Mouse (Mus musculus): Measurements from ENCODE around the gene Inpp4a. TPM values are rescaled to one million over a fixed set of nuclear protein-coding genes. Genes with fewer than 3 reads are reported as not detected.

The Inpp4a gene
- polyA plus RNA-seq, 1 experiment from 2014 or later = 72.2 TPM

- Histone ChIP-seq H3K9ac (replicated peaks; ENCODE audit: low read depth, low read length) (no peak overlapping the region), H3K4me1 (ENCODE audit: control insufficient read depth, insufficient read depth, low read length) (no peaks in the 10 kb centered on the region), H3K27ac (ENCODE audit: low read depth, low read length) (no peak overlapping the region), H3K9me3 (ENCODE audit: control insufficient read depth, low read length) (no peaks in the 10 kb centered on the region), H3K36me3 (ENCODE audit: control insufficient read depth, insufficient read depth, low read length) (peaks cover 16% of the 10 kb centered on the region), H3K4me3 (ENCODE audit: low read depth, low read length) (no peak overlapping the region), H3K27me3 (ENCODE audit: control insufficient read depth, insufficient read depth, low read length) (no peaks in the 10 kb centered on the region), H3K4me2 (ENCODE audit: low read depth, low read length) (no peak overlapping the region)
- no peak for ATAC-seq (ENCODE audit: low read depth)
- WGBS = 61% methylated on average over 4 of the region's 4 CpGs
Observed at GRCm38 (mm10) chr1:37401687-37402086, 102.0 kb downstream of the Inpp4a start.

GRCm38 (mm10) chr1:37405137-37405536, 105.5 kb downstream of the Inpp4a start:
- Histone ChIP-seq H3K9ac (replicated peaks; ENCODE audit: low read depth, low read length) (no peak overlapping the region), H3K4me1 (ENCODE audit: control insufficient read depth, insufficient read depth, low read length) (no peaks in the 10 kb centered on the region), H3K27me3 (ENCODE audit: control insufficient read depth, insufficient read depth, low read length) (no peaks in the 10 kb centered on the region), H3K36me3 (ENCODE audit: control insufficient read depth, insufficient read depth, low read length) (peaks cover 6% of the 10 kb centered on the region; the same call in 1 of the 2 replicates), H3K4me2 (ENCODE audit: low read depth, low read length) (no peak overlapping the region), H3K9me3 (ENCODE audit: control insufficient read depth, low read length) (no peaks in the 10 kb centered on the region), H3K27ac (ENCODE audit: low read depth, low read length) (no peak overlapping the region), H3K4me3 (ENCODE audit: low read depth, low read length) (no peak overlapping the region)
- 63% methylated on average over 2 of the region's 2 CpGs for WGBS
- ATAC-seq (ENCODE audit: low read depth) = no peak; the same call in 1 of the 2 replicates

GRCm38 (mm10) chr1:37407228-37407627, 107.6 kb downstream of the Inpp4a start:
- Histone ChIP-seq H3K9me3 (ENCODE audit: control insufficient read depth, low read length) (no peaks in the 10 kb centered on the region), H3K27me3 (ENCODE audit: control insufficient read depth, insufficient read depth, low read length) (no peaks in the 10 kb centered on the region), H3K4me2 (ENCODE audit: low read depth, low read length) (no peak overlapping the region), H3K4me1 (ENCODE audit: control insufficient read depth, insufficient read depth, low read length) (no peaks in the 10 kb centered on the region), H3K4me3 (ENCODE audit: low read depth, low read length) (no peak overlapping the region), H3K27ac (ENCODE audit: low read depth, low read length) (no peak overlapping the region), H3K36me3 (ENCODE audit: control insufficient read depth, insufficient read depth, low read length) (no peaks in the 10 kb centered on the region), H3K9ac (replicated peaks; ENCODE audit: low read depth, low read length) (no peak overlapping the region)
- WGBS = 79% methylated on average over 8 of the region's 8 CpGs
- ATAC-seq (ENCODE audit: low read depth) = no peak

GRCm38 (mm10) chr1:37408059-37408458, 108.4 kb downstream of the Inpp4a start:
- no peak for ATAC-seq (ENCODE audit: low read depth)
- Histone ChIP-seq H3K9me3 (ENCODE audit: control insufficient read depth, low read length) (no peaks in the 10 kb centered on the region), H3K4me3 (ENCODE audit: low read depth, low read length) (no peak overlapping the region), H3K27ac (ENCODE audit: low read depth, low read length) (no peak overlapping the region), H3K4me2 (ENCODE audit: low read depth, low read length) (no peak overlapping the region), H3K9ac (replicated peaks; ENCODE audit: low read depth, low read length) (no peak overlapping the region), H3K27me3 (ENCODE audit: control insufficient read depth, insufficient read depth, low read length) (no peaks in the 10 kb centered on the region), H3K36me3 (ENCODE audit: control insufficient read depth, insufficient read depth, low read length) (no peaks in the 10 kb centered on the region), H3K4me1 (ENCODE audit: control insufficient read depth, insufficient read depth, low read length) (no peaks in the 10 kb centered on the region)
- WGBS = 86% methylated on average over 8 of the region's 8 CpGs

GRCm38 (mm10) chr1:37408678-37409077, 109.0 kb downstream of the Inpp4a start:
- no peak overlapping the region for H3K27ac ChIP-seq (ENCODE audit: low read depth, low read length)
- no peak overlapping the region for H3K4me3 ChIP-seq (ENCODE audit: low read depth, low read length)
- no peaks in the 10 kb centered on the region for H3K27me3 ChIP-seq (ENCODE audit: control insufficient read depth, insufficient read depth, low read length)
- WGBS = 79% methylated on average over 3 of the region's 3 CpGs
- H3K4me2 ChIP-seq (ENCODE audit: low read depth, low read length) = no peak overlapping the region
- H3K36me3 ChIP-seq (ENCODE audit: control insufficient read depth, insufficient read depth, low read length) = no peaks in the 10 kb centered on the region
- H3K9me3 ChIP-seq (ENCODE audit: control insufficient read depth, low read length) = no peaks in the 10 kb centered on the region
- H3K4me1 ChIP-seq (ENCODE audit: control insufficient read depth, insufficient read depth, low read length) = no peaks in the 10 kb centered on the region
- no peak overlapping the region for H3K9ac ChIP-seq (replicated peaks; ENCODE audit: low read depth, low read length)
- no peak for ATAC-seq (ENCODE audit: low read depth)

- H3K27me3 ChIP-seq (ENCODE audit: control insufficient read depth, insufficient read depth, low read length) = no peaks in the 10 kb centered on the region
- H3K36me3 ChIP-seq (ENCODE audit: control insufficient read depth, insufficient read depth, low read length) = no peaks in the 10 kb centered on the region
- ATAC-seq (ENCODE audit: low read depth) = no peak
- no peaks in the 10 kb centered on the region for H3K9me3 ChIP-seq (ENCODE audit: control insufficient read depth, low read length)
- no peak overlapping the region for H3K9ac ChIP-seq (replicated peaks; ENCODE audit: low read depth, low read length)
- H3K4me2 ChIP-seq (ENCODE audit: low read depth, low read length) = no peak overlapping the region
- H3K27ac ChIP-seq (ENCODE audit: low read depth, low read length) = no peak overlapping the region
- H3K4me3 ChIP-seq (ENCODE audit: low read depth, low read length) = no peak overlapping the region
- H3K4me1 ChIP-seq (ENCODE audit: control insufficient read depth, insufficient read depth, low read length) = no peaks in the 10 kb centered on the region
Observed at GRCm38 (mm10) chr1:37409647-37410046, 110.0 kb downstream of the Inpp4a start.

GRCm38 (mm10) chr1:37415394-37415793, 115.7 kb downstream of the Inpp4a start:
- 0 out of 2 replicates have a peak, but pooled peaks cover 4% of the 10 kb centered on the region for H3K36me3 ChIP-seq (ENCODE audit: control insufficient read depth, insufficient read depth, low read length)
- H3K4me1 ChIP-seq (ENCODE audit: control insufficient read depth, insufficient read depth, low read length) = no peaks in the 10 kb centered on the region
- no peak for ATAC-seq (ENCODE audit: low read depth)
- no peaks in the 10 kb centered on the region for H3K9me3 ChIP-seq (ENCODE audit: control insufficient read depth, low read length)
- no peak overlapping the region for H3K4me2 ChIP-seq (ENCODE audit: low read depth, low read length)
- 93% methylated on average over 1 of the region's 1 CpGs for WGBS
- no peaks in the 10 kb centered on the region for H3K27me3 ChIP-seq (ENCODE audit: control insufficient read depth, insufficient read depth, low read length)
- H3K9ac ChIP-seq (replicated peaks; ENCODE audit: low read depth, low read length) = no peak overlapping the region
- no peak overlapping the region for H3K4me3 ChIP-seq (ENCODE audit: low read depth, low read length)
- no peak overlapping the region for H3K27ac ChIP-seq (ENCODE audit: low read depth, low read length)

GRCm38 (mm10) chr1:37419420-37419819, 119.8 kb downstream of the Inpp4a start:
- Histone ChIP-seq H3K9ac (replicated peaks; ENCODE audit: low read depth, low read length) (no peak overlapping the region), H3K36me3 (ENCODE audit: control insufficient read depth, insufficient read depth, low read length) (peaks cover 8% of the 10 kb centered on the region; the same call in 1 of the 2 replicates)

GRCm38 (mm10) chr1:37427144-37427875, 127.6 kb downstream of the Inpp4a start:
- 96% methylated on average over 8 of the region's 8 CpGs for WGBS
- no peak overlapping the region for H3K27ac ChIP-seq (ENCODE audit: low read depth, low read length)
- no peak overlapping the region for H3K4me3 ChIP-seq (ENCODE audit: low read depth, low read length)
- peaks cover 13% of the 10 kb centered on the region for H3K4me1 ChIP-seq (ENCODE audit: control insufficient read depth, insufficient read depth, low read length)
- ATAC-seq (ENCODE audit: low read depth) = no peak
- H3K9ac ChIP-seq (replicated peaks; ENCODE audit: low read depth, low read length) = no peak overlapping the region
- H3K4me2 ChIP-seq (ENCODE audit: low read depth, low read length) = no peak overlapping the region
- H3K9me3 ChIP-seq (ENCODE audit: control insufficient read depth, low read length) = no peaks in the 10 kb centered on the region
- no peaks in the 10 kb centered on the region for H3K27me3 ChIP-seq (ENCODE audit: control insufficient read depth, insufficient read depth, low read length)
- peaks cover 12% of the 10 kb centered on the region; the same call in 1 of the 2 replicates for H3K36me3 ChIP-seq (ENCODE audit: control insufficient read depth, insufficient read depth, low read length)

More at GRCm38 (mm10) chr1:37419420-37419819, 119.8 kb downstream of the Inpp4a start:
- H3K27me3 ChIP-seq (ENCODE audit: control insufficient read depth, insufficient read depth, low read length) = no peaks in the 10 kb centered on the region
- 100% methylated on average over 1 of the region's 1 CpGs for WGBS
- H3K4me2 ChIP-seq (ENCODE audit: low read depth, low read length) = no peak overlapping the region
- no peak overlapping the region for H3K27ac ChIP-seq (ENCODE audit: low read depth, low read length)
- H3K4me1 ChIP-seq (ENCODE audit: control insufficient read depth, insufficient read depth, low read length) = no peaks in the 10 kb centered on the region
- ATAC-seq (ENCODE audit: low read depth) = no peak
- no peak overlapping the region for H3K4me3 ChIP-seq (ENCODE audit: low read depth, low read length)
- H3K9me3 ChIP-seq (ENCODE audit: control insufficient read depth, low read length) = no peaks in the 10 kb centered on the region
